Comparison of ENCODE assay signal across 8 mouse cellular contexts in genomic region chr3:123446708-123447537, GRCm38 (mm10). TPM values are rescaled to one million over a fixed set of nuclear protein-coding genes. Genes with fewer than 3 reads are reported as not detected.
DNase-seq lines count a peak whose midpoint lies in the region; ATAC-seq and TF ChIP-seq lines count a peak whose summit lies in the region.

TSS of gene Prss12 (plus strand) at chr3:123446913.

- peaks cover 18% of the 10 kb centered on the region for H3K4me1 ChIP-seq in limb, embryonic 10.5 days
- peaks cover 11% of the 10 kb centered on the region for H3K4me1 ChIP-seq in midbrain, embryonic 12.5 days
- H3K4me1 ChIP-seq in spleen, adult 2 months (ENCODE audit: control insufficient read depth, insufficient read depth, insufficient read length), result peaks cover 19% of the 10 kb centered on the region

- H3K4me3 ChIP-seq in limb, embryonic 10.5 days, result peak within 1 kb of the TSS; percentile 78
- H3K4me3 ChIP-seq in midbrain, embryonic 12.5 days, result peak within 1 kb of the TSS; percentile 60
- H3K4me3 ChIP-seq in spleen, adult 2 months (ENCODE audit: extremely low read depth, insufficient read depth, insufficient read length), result peak within 1 kb of the TSS; percentile 61

- no peaks in the 10 kb centered on the region for H3K36me3 ChIP-seq in limb, embryonic 10.5 days
- H3K36me3 ChIP-seq in midbrain, embryonic 12.5 days, result no peaks in the 10 kb centered on the region
- no peaks in the 10 kb centered on the region for H3K36me3 ChIP-seq in spleen, adult 2 months (ENCODE audit: control insufficient read depth, insufficient read depth, low read length)

- peak within 1 kb of the TSS; percentile 68 for H3K9ac ChIP-seq in midbrain, embryonic 12.5 days (replicated peaks)

- peaks cover 59% of the 10 kb centered on the region for H3K27me3 ChIP-seq in limb, embryonic 10.5 days (ENCODE audit: low read depth, poor library complexity, severe bottlenecking)
- peaks cover 28% of the 10 kb centered on the region for H3K27me3 ChIP-seq in midbrain, embryonic 12.5 days
- peaks cover 14% of the 10 kb centered on the region for H3K27me3 ChIP-seq in spleen, adult 2 months (ENCODE audit: control insufficient read depth, insufficient read depth, low read length)

- WGBS in limb, embryonic 10.5 days, result 2% methylated on average over 80 of the region's 84 CpGs
- WGBS in midbrain, embryonic 12.5 days, result under 1% methylated on average over 80 of the region's 84 CpGs
- 2% methylated on average over 65 of the region's 84 CpGs for WGBS in spleen, adult 2 months

- no peak for TF ChIP-seq POLR2A in spleen, adult 2 months (IDR thresholded peaks at IDR 0.05; ENCODE audit: low read depth, low read length)

- peak; percentile 50 for ATAC-seq in granulocyte monocyte progenitor cell, adult 5-6 weeks (replicated peaks; ENCODE audit: poor library complexity, severe bottlenecking)
- peak; percentile 78 for ATAC-seq in midbrain, embryonic 12.5 days (ENCODE audit: low FRiP score, low read depth)

- H3K9me3 ChIP-seq in limb, embryonic 10.5 days (replicated peaks), result no peaks in the 10 kb centered on the region
- H3K9me3 ChIP-seq in midbrain, embryonic 12.5 days, result no peaks in the 10 kb centered on the region

- no peak for TF ChIP-seq CTCF in spleen, adult 2 months (IDR thresholded peaks at IDR 0.05; ENCODE audit: extremely low read depth, insufficient read depth, insufficient read length, insufficient replicate concordance)

- peak; percentile 93 for DNase-seq in heart, adult 11 months
- no peak for DNase-seq in heart, adult 8-10 months (ENCODE audit: low spot score)
- DNase-seq in embryo, embryonic 10.5 days (ENCODE audit: low spot score), result peak; percentile 45
- DNase-seq in kidney, adult 11 months, result peak; percentile 26
- peak; percentile 66 for DNase-seq in limb, embryonic 10.5 days (ENCODE audit: low spot score)
- peak in 1 of 2 experiments; percentile 29 for DNase-seq in spleen, adult 2 months (ENCODE audit: low read depth in 1 of 2, low spot score in 2 of 2)

- peak within 1 kb of the TSS; percentile 98 for H3K4me2 ChIP-seq in midbrain, embryonic 12.5 days (replicated peaks)

- peak within 1 kb of the TSS; percentile 76 for H3K27ac ChIP-seq in limb, embryonic 10.5 days
- no peak within 1 kb of the TSS for H3K27ac ChIP-seq in midbrain, embryonic 12.5 days (replicated peaks)
- no peak within 1 kb of the TSS for H3K27ac ChIP-seq in spleen, adult 2 months (ENCODE audit: insufficient read depth, low read length)

RNA-seq across cellular contexts. Expression of gene Prss12, which starts in this region (rescaled TPM):
- total RNA-seq in heart, adult 8-10 months (2022), result under 1 TPM; 0.33 to 0.95 (median 0.64) TPM
- total RNA-seq in granulocyte monocyte progenitor cell, adult 5-6 weeks (2014; fragmentation: Nextera tagmentation), result not detected in 2 replicates
- total RNA-seq in granulocyte monocyte progenitor cell, adult 5-6 weeks (2017), result not detected in 2 replicates
- 0.54 and 1.2 TPM in 2 replicates for polyA plus RNA-seq in limb, embryonic 10.5 days (2016; fragmentation: Nextera tagmentation; extraction: Ambion mirVana)
- 8.4 and 13.9 TPM in 2 replicates for polyA plus RNA-seq in midbrain, embryonic 12.5 days (2016; fragmentation: Nextera tagmentation; extraction: Ambion mirVana)
- polyA plus RNA-seq in spleen, adult 2 months (2012; rRNA removed), result 1.9 and 2.8 TPM in 2 replicates

Comparison
In these comparisons a context has a peak if more than half of its experiments do, and no peak if none do; other contexts are left out.
1. Peak in ATAC-seq in granulocyte monocyte progenitor cell, adult 5-6 weeks; RNA of the gene not detected or under 1 TPM.